Mouse (Mus musculus) megakaryocyte, embryonic 14.5 days (primary cell): ENCODE results near the gene Ube2b. TPM values are rescaled to one million over a fixed set of nuclear protein-coding genes. Genes with fewer than 3 reads are reported as not detected.
A peak's percentile ranks its signal among the peaks of the same experiment; 100 is the strongest.

Source experiments
- H3K27me3 ChIP-seq: replicated peaks from 2 replicates; pipeline ENCODE3; 2012; ENCODE audit warnings: inconsistent platforms
- H3K36me3 ChIP-seq: replicated peaks from 2 replicates; pipeline ENCODE3; 2012; ENCODE audit warnings: low read length, inconsistent platforms, mixed read lengths
- H3K4me1 ChIP-seq: 2 replicates; pipeline ENCODE4 v1.6.1; 2012; ENCODE audit warnings: inconsistent platforms
- H3K4me3 ChIP-seq: replicated peaks from 2 replicates; pipeline ENCODE3; 2012; ENCODE audit warnings: moderate library complexity, mild to moderate bottlenecking, inconsistent platforms
- H3K9me3 ChIP-seq: 2 replicates; pipeline ENCODE4 v1.6.1; 2012; ENCODE audit warnings: inconsistent platforms
- FLI1 ChIP-seq: IDR thresholded peaks from 2 replicates; pipeline ENCODE4 v1.6.1; 2012; ENCODE audit warnings: low read length, inconsistent platforms, mixed read lengths
- GATA1 ChIP-seq: IDR thresholded peaks from 3 replicates; pipeline ENCODE4 v1.6.1; 2012; ENCODE audit warnings: mixed read lengths, low read length, inconsistent platforms, borderline replicate concordance
- polyA plus RNA-seq: library from polyadenylated mRNA; stranded (reverse); fragments of >175 nt; gene quantifications from 2 replicates; pipeline ENCODE4 v1.2.3, GENCODE M21; 2012; ENCODE audit warnings: low replicate concordance; ENCODE audit not compliant: insufficient read depth

The Ube2b gene
- polyA plus RNA-seq = 39.2 and 171 TPM in 2 replicates

DNA sequence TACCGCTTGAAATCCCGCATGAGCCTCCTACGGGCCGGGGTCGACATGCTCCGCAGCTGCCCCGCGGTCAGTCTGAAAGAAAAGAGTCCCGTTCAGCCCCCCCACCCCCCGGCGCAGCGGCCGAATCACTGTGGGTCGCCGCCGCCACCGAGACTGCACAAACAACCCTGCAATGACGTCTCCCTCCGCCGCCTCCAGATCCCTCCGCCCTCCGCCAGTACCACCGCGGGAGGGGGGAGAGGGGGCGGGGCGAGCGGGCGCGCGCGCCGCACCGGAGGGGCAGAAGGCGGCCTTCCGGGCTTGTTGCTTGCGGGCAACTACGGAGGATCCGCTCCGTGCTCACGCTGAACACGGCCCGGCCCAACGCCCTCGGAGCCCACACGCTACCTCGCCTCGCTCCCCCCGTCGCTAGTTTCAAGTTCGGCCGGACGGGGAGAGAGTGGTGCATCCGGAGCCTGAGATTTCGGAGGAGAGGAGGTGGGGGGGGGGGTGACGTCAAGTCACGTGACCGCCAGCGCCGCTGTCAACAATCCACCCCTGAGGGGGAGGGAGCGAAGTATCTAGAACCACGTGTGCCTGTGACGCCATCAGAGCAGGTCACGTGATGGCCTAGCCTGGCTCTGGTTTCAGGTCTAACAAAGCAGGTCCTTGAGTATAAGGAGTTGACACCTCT lies at the start of gene Ube2b:
Gene Ube2b, minus strand, starts transcription at position 473 of the 673 bp plus-strand sequence.
- TF ChIP-seq FLI1 = no peak
- H3K4me3 ChIP-seq = peak within 1 kb of the TSS; percentile 99

GRCm38 (mm10) chr11:52046446-52047165 lies 46.0 kb upstream of the Ube2b start:
- Histone ChIP-seq H3K27me3 (no peaks in the 10 kb centered on the region), H3K4me3 (peak overlapping the region; percentile 82), H3K36me3 (no peaks in the 10 kb centered on the region), H3K4me1 (peaks cover 56% of the 10 kb centered on the region), H3K9me3 (no peaks in the 10 kb centered on the region)
- TF ChIP-seq FLI1 (no peak), GATA1 (no peak)

More for the DNA sequence above, at the start of gene Ube2b:
- Histone ChIP-seq H3K4me1 (peaks cover 46% of the 10 kb centered on the region), H3K9me3 (no peaks in the 10 kb centered on the region), H3K36me3 (peaks cover 30% of the 10 kb centered on the region), H3K27me3 (no peaks in the 10 kb centered on the region)

DNA sequence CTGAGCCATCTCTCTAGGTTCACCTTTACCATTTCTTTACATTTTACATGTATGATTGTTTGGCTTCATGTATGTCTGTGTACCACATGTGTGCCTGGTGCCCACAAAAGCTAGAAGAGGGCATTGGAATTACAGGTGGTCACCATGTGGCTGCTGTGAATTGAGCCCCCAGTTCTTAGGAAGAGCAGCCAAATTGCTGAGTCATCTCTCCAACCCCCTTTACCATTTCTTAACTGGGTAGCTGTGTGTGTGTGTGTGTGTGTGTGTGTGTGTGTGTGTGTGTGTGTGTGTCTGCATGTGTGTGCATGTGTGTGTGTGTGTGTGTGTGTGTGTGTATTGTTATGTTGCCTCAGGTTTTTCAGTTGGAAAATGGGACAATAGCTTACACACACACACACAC lies 43.6 kb upstream of the Ube2b start:
- Histone ChIP-seq H3K4me1 (peaks cover 56% of the 10 kb centered on the region), H3K9me3 (no peaks in the 10 kb centered on the region), H3K4me3 (no peak overlapping the region), H3K27me3 (no peaks in the 10 kb centered on the region), H3K36me3 (no peaks in the 10 kb centered on the region)
- no peak for TF ChIP-seq FLI1
- no peak for TF ChIP-seq GATA1

- Histone ChIP-seq H3K4me3 (no peak overlapping the region), H3K36me3 (no peaks in the 10 kb centered on the region), H3K9me3 (no peaks in the 10 kb centered on the region), H3K27me3 (no peaks in the 10 kb centered on the region), H3K4me1 (peaks cover 53% of the 10 kb centered on the region)
- TF ChIP-seq GATA1 (no peak), FLI1 (no peak)
Observed at GRCm38 (mm10) chr11:52043224-52043623, 42.7 kb upstream of the Ube2b start.

DNA sequence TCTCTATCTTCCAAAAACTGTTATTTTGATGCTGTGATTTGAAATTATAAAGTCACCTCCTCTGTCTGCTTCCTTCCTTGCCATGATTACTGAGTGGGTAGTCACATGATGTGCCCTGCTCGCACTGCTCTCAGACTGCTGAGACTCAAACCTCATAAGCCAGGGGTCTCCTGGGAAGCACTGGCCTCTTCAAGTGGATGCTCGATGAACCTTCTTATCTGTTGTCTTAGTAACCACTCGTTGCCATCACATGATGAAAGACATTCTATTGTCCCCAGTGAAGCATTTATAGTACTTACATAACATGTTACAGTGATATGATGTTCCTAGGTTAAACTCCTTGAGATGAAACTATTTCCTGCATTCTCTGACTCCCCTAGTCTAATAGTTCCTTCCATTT lies 37.1 kb upstream of the Ube2b start:
- H3K4me1 ChIP-seq = peaks cover 12% of the 10 kb centered on the region
- no peaks in the 10 kb centered on the region for H3K9me3 ChIP-seq
- TF ChIP-seq FLI1 (no peak), GATA1 (no peak)
- no peak overlapping the region for H3K4me3 ChIP-seq
- no peaks in the 10 kb centered on the region for H3K27me3 ChIP-seq
- peaks cover 2% of the 10 kb centered on the region for H3K36me3 ChIP-seq

- peaks cover 4% of the 10 kb centered on the region; the same call in 1 of the 2 replicates for H3K9me3 ChIP-seq
- H3K4me3 ChIP-seq = no peak overlapping the region
- H3K4me1 ChIP-seq = peaks cover 6% of the 10 kb centered on the region
- TF ChIP-seq GATA1 (no peak), FLI1 (no peak)
- H3K27me3 ChIP-seq = no peaks in the 10 kb centered on the region
- peaks cover 6% of the 10 kb centered on the region for H3K36me3 ChIP-seq
Observed at GRCm38 (mm10) chr11:52035905-52036304, 35.3 kb upstream of the Ube2b start.

- Histone ChIP-seq H3K4me3 (no peak overlapping the region), H3K4me1 (peaks cover 11% of the 10 kb centered on the region), H3K27me3 (no peaks in the 10 kb centered on the region), H3K9me3 (peaks cover 4% of the 10 kb centered on the region; the same call in 1 of the 2 replicates), H3K36me3 (peaks cover 7% of the 10 kb centered on the region)
- TF ChIP-seq GATA1 = no peak
- no peak for TF ChIP-seq FLI1
Observed at GRCm38 (mm10) chr11:52033953-52034352, 33.4 kb upstream of the Ube2b start.

GRCm38 (mm10) chr11:52032356-52032755 lies 31.8 kb upstream of the Ube2b start:
- no peaks in the 10 kb centered on the region for H3K27me3 ChIP-seq
- no peak for TF ChIP-seq GATA1
- TF ChIP-seq FLI1 = no peak
- H3K4me1 ChIP-seq = peaks cover 16% of the 10 kb centered on the region

DNA sequence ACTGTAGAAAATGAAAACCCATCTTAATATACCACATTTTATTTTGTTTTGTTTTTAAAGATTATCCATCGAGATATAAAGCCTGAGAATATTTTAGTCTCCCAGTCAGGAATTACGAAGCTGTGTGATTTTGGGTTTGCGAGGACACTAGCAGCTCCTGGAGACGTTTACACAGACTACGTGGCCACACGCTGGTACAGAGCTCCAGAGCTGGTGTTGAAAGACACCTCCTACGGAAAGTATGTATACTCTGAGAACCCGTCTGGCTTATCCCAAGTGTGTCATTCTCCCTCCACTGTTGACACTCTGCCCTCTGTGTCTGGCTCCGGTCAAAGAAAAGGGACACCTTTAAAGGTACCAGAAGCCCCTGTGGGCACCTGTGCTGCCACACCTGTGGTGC lies 17.7 kb upstream of the Ube2b start:
- Histone ChIP-seq H3K36me3 (peaks cover 7% of the 10 kb centered on the region), H3K4me1 (peaks cover 26% of the 10 kb centered on the region), H3K4me3 (no peak overlapping the region), H3K27me3 (no peaks in the 10 kb centered on the region), H3K9me3 (no peaks in the 10 kb centered on the region)
- no peak for TF ChIP-seq FLI1
- no peak for TF ChIP-seq GATA1

More at GRCm38 (mm10) chr11:52032356-52032755, 31.8 kb upstream of the Ube2b start:
- Histone ChIP-seq H3K4me3 (no peak overlapping the region), H3K9me3 (peaks cover 4% of the 10 kb centered on the region; the same call in 1 of the 2 replicates), H3K36me3 (peaks cover 9% of the 10 kb centered on the region)

- Histone ChIP-seq H3K36me3 (peaks cover 12% of the 10 kb centered on the region), H3K4me1 (peaks cover 18% of the 10 kb centered on the region), H3K27me3 (no peaks in the 10 kb centered on the region), H3K4me3 (no peak overlapping the region), H3K9me3 (no peaks in the 10 kb centered on the region)
- TF ChIP-seq FLI1 = no peak
- TF ChIP-seq GATA1 = no peak
Observed at GRCm38 (mm10) chr11:52011541-52011940, 11.0 kb upstream of the Ube2b start.
